Mouse (Mus musculus) hindbrain, embryonic 16.5 days (tissue): ENCODE measurements at regions not wholly inside any gene's neighbourhood (a gene's known extent, or its start where the extent isn't known, plus 50 kb on each side); places are given as distances from the start of the nearest gene placed in this dataset.

Source experiments
- ATAC-seq: fragments of 200-750 bp; cut with Nextera tagmentation; 2 replicates; pipeline ENCODE4 v1.8.0; 2017; ENCODE audit warnings: moderate TSS enrichment, moderate library complexity
- H3K27ac ChIP-seq: fragments of 300-500 bp; sonication (generic); 2 replicates; pipeline ENCODE4 v1.5.1; 2014; ENCODE audit warnings: low read depth, mild to moderate bottlenecking, control low read depth, low read length, moderate library complexity
- H3K27me3 ChIP-seq: fragments of 300-500 bp; sonication (generic); replicated peaks from 2 replicates; pipeline ENCODE4 v1.6.1; 2014; ENCODE audit warnings: low read length; ENCODE audit not compliant: control insufficient read depth, insufficient read depth
- H3K36me3 ChIP-seq: fragments of 300-500 bp; sonication (generic); 2 replicates; pipeline ENCODE4 v1.6.1; 2014; ENCODE audit warnings: mild to moderate bottlenecking, low read length, moderate library complexity, mixed read lengths; ENCODE audit not compliant: control insufficient read depth, insufficient read depth
- H3K4me1 ChIP-seq: fragments of 300-500 bp; sonication (generic); 2 replicates; pipeline ENCODE4 v1.6.1; 2014; ENCODE audit warnings: low read depth, low read length; ENCODE audit not compliant: control insufficient read depth, insufficient read depth
- H3K4me2 ChIP-seq: fragments of 300-500 bp; sonication (generic); 2 replicates; pipeline ENCODE4 v1.6.1; 2014; ENCODE audit warnings: mild to moderate bottlenecking, low read length, control low read depth, moderate library complexity
- H3K4me3 ChIP-seq: fragments of 300-500 bp; sonication (generic); 2 replicates; pipeline ENCODE4 v1.5.1; 2014; ENCODE audit warnings: mild to moderate bottlenecking, low read length, control low read depth, moderate library complexity
- H3K9ac ChIP-seq: fragments of 300-500 bp; sonication (generic); 2 replicates; pipeline ENCODE4 v1.6.1; 2014; ENCODE audit warnings: low read depth, mild to moderate bottlenecking, control low read depth, low read length, moderate library complexity
- H3K9me3 ChIP-seq: fragments of 300-500 bp; sonication (generic); 2 replicates; pipeline ENCODE4 v1.6.1; 2014; ENCODE audit warnings: mild to moderate bottlenecking, low read length, moderate library complexity; ENCODE audit not compliant: control insufficient read depth
- WGBS: fragments of 180-500 bp; shearing (Covaris S2); extraction: QIAGEN DNeasy Blood & Tissue Kit; methylation state at CpG from one replicate; pipeline ENCODE4 v1.1.7; 2014; 5-methylcytosine and 5-hydroxymethylcytosine counted together

DNA sequence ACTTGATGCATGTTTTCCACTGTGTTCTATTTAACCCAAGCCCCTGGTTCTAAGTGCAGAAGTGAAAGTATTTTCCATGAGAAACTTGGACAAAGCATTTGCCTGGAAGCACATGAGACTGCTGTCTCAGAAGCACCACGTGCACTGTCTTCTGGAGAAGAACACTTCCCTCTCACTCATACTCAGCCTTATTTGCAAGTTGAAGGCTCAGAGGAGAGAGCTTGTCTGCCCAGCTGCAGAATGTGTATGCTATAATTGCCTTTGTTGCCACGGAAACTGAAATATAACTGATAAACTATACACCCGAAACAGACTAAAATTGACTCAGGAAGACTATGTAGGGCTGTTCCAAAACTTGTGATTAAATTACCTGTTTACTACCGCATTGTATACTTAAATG is 3230.3 kb downstream of the 9330182O14Rik start:
- Histone ChIP-seq H3K9me3 (no peaks in the 10 kb centered on the region), H3K36me3 (no peaks in the 10 kb centered on the region), H3K27me3 (no peaks in the 10 kb centered on the region), H3K27ac (no peak overlapping the region), H3K4me2 (no peak overlapping the region), H3K4me1 (no peaks in the 10 kb centered on the region), H3K4me3 (no peak overlapping the region), H3K9ac (no peak overlapping the region)
- ATAC-seq: peak; percentile 45; the same call in 1 of the 2 replicates
- 75% methylated on average over 4 of the region's 4 CpGs for WGBS

DNA sequence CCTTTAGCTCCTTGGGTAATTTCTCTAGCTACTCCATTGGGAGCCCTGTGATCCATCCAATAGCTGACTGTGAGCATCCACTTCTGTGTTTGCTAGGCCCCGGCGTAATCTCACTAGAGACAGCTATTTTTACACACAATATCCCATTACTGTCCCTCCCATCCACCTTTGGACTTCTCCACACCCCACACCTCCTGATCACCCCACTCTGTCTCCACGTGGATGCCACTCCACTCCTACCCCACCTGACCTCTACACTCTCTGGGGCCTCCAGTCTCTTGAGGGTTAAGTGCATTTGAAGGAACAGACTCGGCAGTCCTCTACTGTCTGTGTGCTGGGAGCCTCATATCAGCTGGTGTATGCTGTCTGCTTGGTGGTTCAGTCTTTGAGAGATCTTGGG is 3238.9 kb downstream of the 9330182O14Rik start:
- H3K9ac ChIP-seq: no peak overlapping the region
- WGBS: 83% methylated on average over 4 of the region's 4 CpGs
- ATAC-seq: no peak

DNA sequence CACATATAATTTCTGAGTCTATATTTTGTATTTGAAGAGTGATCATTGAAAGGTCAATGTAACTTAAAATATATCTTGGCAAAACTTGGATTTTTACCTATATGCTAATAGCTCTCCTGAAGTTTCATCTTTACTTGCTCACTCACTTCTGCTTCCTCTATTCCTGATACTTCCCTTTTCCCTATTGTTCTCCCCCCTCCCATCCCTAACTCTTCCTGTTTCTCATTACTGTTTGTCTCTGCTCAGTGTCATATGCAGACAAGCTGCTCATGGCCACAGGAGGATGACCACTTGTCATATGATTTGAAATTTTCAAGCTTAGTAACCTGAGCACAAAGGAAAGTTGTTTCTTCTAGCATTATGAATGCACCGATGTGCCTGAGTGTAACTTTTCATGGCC is 3248.2 kb downstream of the 9330182O14Rik start:
- Histone ChIP-seq H3K4me2 (no peak overlapping the region), H3K36me3 (no peaks in the 10 kb centered on the region), H3K4me3 (no peak overlapping the region), H3K9me3 (no peaks in the 10 kb centered on the region), H3K9ac (no peak overlapping the region), H3K4me1 (no peaks in the 10 kb centered on the region), H3K27ac (no peak overlapping the region), H3K27me3 (no peaks in the 10 kb centered on the region)
- ATAC-seq: no peak
- WGBS: 93% methylated on average over 1 of the region's 1 CpGs

More for the DNA sequence above, 3238.9 kb downstream of the 9330182O14Rik start:
- no peaks in the 10 kb centered on the region for H3K36me3 ChIP-seq
- no peaks in the 10 kb centered on the region for H3K9me3 ChIP-seq
- H3K27ac ChIP-seq: no peak overlapping the region
- no peak overlapping the region for H3K4me3 ChIP-seq
- no peaks in the 10 kb centered on the region for H3K4me1 ChIP-seq
- H3K27me3 ChIP-seq: no peaks in the 10 kb centered on the region
- no peak overlapping the region for H3K4me2 ChIP-seq

DNA sequence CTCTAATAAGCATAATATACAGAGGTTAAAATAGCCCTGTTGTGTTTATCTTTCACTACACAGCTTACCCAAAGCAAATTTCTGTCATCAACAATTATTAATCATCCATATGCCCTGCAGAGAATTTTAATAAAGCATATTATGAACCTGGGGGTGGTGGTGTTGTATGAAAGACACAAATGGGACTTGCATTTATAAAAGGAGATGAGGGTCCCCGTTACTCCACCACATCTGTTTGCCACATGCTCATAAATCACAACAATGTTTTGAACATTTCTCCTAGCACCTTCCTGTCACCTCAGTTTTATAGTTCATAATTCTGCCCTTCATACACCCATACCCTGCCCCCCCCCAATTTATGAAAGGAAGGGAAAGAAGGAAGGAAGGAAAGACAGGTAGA is 3265.7 kb downstream of the 9330182O14Rik start:
- Histone ChIP-seq H3K9me3 (no peaks in the 10 kb centered on the region), H3K4me1 (no peaks in the 10 kb centered on the region), H3K9ac (no peak overlapping the region), H3K36me3 (no peaks in the 10 kb centered on the region), H3K27me3 (no peaks in the 10 kb centered on the region), H3K4me2 (no peak overlapping the region), H3K27ac (no peak overlapping the region), H3K4me3 (no peak overlapping the region)
- no peak for ATAC-seq
- WGBS: 60% methylated on average over 1 of the region's 1 CpGs

DNA sequence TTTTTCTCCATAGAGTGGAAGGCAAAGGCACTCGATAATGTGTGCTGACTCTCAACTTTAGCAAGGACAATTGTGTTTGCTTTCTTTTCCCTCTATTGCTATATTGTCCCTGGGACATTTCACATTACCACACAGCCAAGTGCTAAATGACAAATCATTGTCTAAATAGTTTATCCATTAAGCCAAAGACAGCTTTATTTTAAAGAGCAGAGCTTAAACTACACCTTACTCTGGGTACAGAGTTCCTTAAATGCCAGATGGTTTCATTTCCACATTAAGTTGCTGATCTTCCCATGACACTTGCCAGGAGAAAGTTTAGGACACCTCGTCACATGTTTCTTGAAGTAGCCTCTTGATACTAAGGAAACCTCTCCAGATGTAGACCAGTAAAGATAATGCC is 3269.4 kb downstream of the 9330182O14Rik start:
- Histone ChIP-seq H3K4me2 (no peak overlapping the region), H3K4me1 (no peaks in the 10 kb centered on the region), H3K9me3 (no peaks in the 10 kb centered on the region), H3K27me3 (no peaks in the 10 kb centered on the region), H3K27ac (no peak overlapping the region), H3K4me3 (no peak overlapping the region), H3K36me3 (no peaks in the 10 kb centered on the region), H3K9ac (no peak overlapping the region)
- WGBS: 80% methylated on average over 2 of the region's 2 CpGs
- ATAC-seq: no peak
